Mouse (Mus musculus) frontal cortex, postnatal 10 days (tissue): ENCODE data around the gene Tmem182.

Experiments
- DNase-seq, 2 experiments: peaks; one replicate each; pipeline ENCODE4 v3.0.0; 2022; ENCODE audit warnings: low spot score in 2 of 2, mixed read lengths in 1 of 2

Tmem182 gene

GRCm38 (mm10) chr1:40867106-40867505 lies 61.7 kb downstream of the Tmem182 start:
- no peak for DNase-seq

- DNase-seq, result no peak
Measured at GRCm38 (mm10) chr1:40867651-40868050, 62.2 kb downstream of the Tmem182 start.

GRCm38 (mm10) chr1:40873760-40874455 lies 68.5 kb downstream of the Tmem182 start:
- no peak for DNase-seq

- DNase-seq, result no peak
Measured at GRCm38 (mm10) chr1:40874456-40875375, 69.3 kb downstream of the Tmem182 start.

GRCm38 (mm10) chr1:40879051-40879450 lies 73.7 kb downstream of the Tmem182 start:
- DNase-seq, result peak; percentile 17 to 71

GRCm38 (mm10) chr1:40879526-40879925 lies 74.1 kb downstream of the Tmem182 start:
- no peak for DNase-seq

- DNase-seq, result no peak
Measured at GRCm38 (mm10) chr1:40880527-40880926, 75.1 kb downstream of the Tmem182 start.

GRCm38 (mm10) chr1:40883856-40884255 lies 78.5 kb downstream of the Tmem182 start:
- DNase-seq, result no peak

GRCm38 (mm10) chr1:40884943-40885342 lies 79.5 kb downstream of the Tmem182 start:
- no peak for DNase-seq

- peak; percentile 53 to 73 for DNase-seq
Measured at GRCm38 (mm10) chr1:40887673-40888072, 82.3 kb downstream of the Tmem182 start.

- no peak for DNase-seq
Measured at GRCm38 (mm10) chr1:40888396-40889040, 83.1 kb downstream of the Tmem182 start.

- DNase-seq, result no peak
Measured at GRCm38 (mm10) chr1:40889617-40890016, 84.2 kb downstream of the Tmem182 start.

- DNase-seq, result no peak
Measured at GRCm38 (mm10) chr1:40890246-40890645, 84.8 kb downstream of the Tmem182 start.

GRCm38 (mm10) chr1:40903712-40904111 lies 98.3 kb downstream of the Tmem182 start:
- no peak for DNase-seq
